9 mouse cellular contexts compared by ENCODE assay signal in the genomic region with DNA sequence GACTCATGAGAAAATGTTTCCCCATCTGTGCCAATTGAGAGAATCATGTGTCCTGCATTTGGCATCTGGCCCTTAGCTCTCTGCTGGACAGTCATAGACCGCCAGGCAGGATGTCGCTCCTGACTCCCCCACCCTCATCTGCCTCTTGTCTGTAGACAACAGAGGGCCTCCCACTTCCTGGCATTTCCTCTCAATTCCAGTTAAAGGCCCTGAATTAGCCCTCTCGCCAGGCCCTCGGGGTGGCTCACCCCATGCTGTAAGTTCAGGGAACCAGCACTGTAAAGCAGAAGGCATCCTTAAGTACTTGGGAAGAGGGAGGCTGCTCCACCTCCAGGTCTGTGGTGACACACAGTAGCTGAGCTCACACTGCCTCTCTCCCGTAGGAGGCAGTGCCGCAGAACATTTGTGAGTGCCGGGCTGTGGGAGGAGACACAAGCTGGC. TPM values are rescaled to one million over a fixed set of nuclear protein-coding genes. Genes with fewer than 3 reads are reported as not detected.
DNase-seq lines count a peak whose midpoint lies in the region; ATAC-seq and TF ChIP-seq lines count a peak whose summit lies in the region.
"Had no signal": no experiment of that assay in that cellular context is flagged by ENCODE, and none has a peak within 500 bp of the region (broad histone marks: within the 10 kb centered on the region; RNA-seq: fewer than 3 reads in every experiment).

No protein-coding gene starts in this region.

- H3K27ac ChIP-seq in embryonic fibroblast, embryonic 13.5 days (ENCODE audit: insufficient read depth, low read length), result peak overlapping the region; percentile 5; the same call in 1 of the 2 replicates
- H3K27ac ChIP-seq: embryonic facial prominence, embryonic 12.5 days had no signal

- TF ChIP-seq POLR2A in embryonic fibroblast, embryonic 13.5 days (IDR thresholded peaks at IDR 0.05; ENCODE audit: low read depth, low read length), result no peak

- H3K4me1 ChIP-seq in embryonic fibroblast, embryonic 13.5 days (ENCODE audit: control insufficient read depth, insufficient read depth, low read length), result 0 out of 2 replicates have a peak, but pooled peaks cover 6% of the 10 kb centered on the region

- DNase-seq in 416B (ENCODE audit: low read depth), result peak; percentile 83
- peak; percentile 78 for DNase-seq in Muller cell, postnatal 12 days (ENCODE audit: inconsistent ontology term)
- peak; percentile 62 to 64 for DNase-seq in heart, postnatal 36 days
- DNase-seq in layer of hippocampus, postnatal 10 days (ENCODE audit: low spot score in 2 of 2), result peak; percentile 13 to 27
- DNase-seq in lung, postnatal 10 days, result peak; percentile 94
- DNase-seq in cerebellum, adult 11-12 months, result no peak

- intact Hi-C loops in heart, postnatal 36 days (cut with DNase I), result no loop called here

- ATAC-seq in granulocyte monocyte progenitor cell, adult 5-6 weeks (replicated peaks; ENCODE audit: poor library complexity, severe bottlenecking), result no peak

- no peak overlapping the region for H3K4me3 ChIP-seq in embryonic fibroblast, embryonic 13.5 days (ENCODE audit: insufficient read depth, low read length)
- H3K4me3 ChIP-seq: embryonic facial prominence, embryonic 12.5 days had no signal

- peak; percentile 30; the same call in 1 of the 2 replicates for TF ChIP-seq CTCF in embryonic fibroblast, embryonic 13.5 days (IDR thresholded peaks at IDR 0.05; ENCODE audit: borderline replicate concordance, insufficient read depth, low read length)

RNA-seq across cellular contexts. Expression of a gene that starts 3.8 kb away (rescaled TPM):
- polyA plus RNA-seq in embryonic fibroblast, embryonic 13.5 days (2011; ENCODE audit: insufficient read length, low read depth, missing spikeins), result not detected in 2 replicates
- under 1 TPM in 1 of 2 experiments, not detected in 1; 0.08 TPM for total RNA-seq in heart, postnatal 36 days (2021)
- under 1 TPM; 0.38 to 0.59 TPM for total RNA-seq in layer of hippocampus, postnatal 10 days (2021)
- not detected in 2 replicates for total RNA-seq in granulocyte monocyte progenitor cell, adult 5-6 weeks (2014; fragmentation: Nextera tagmentation)
- total RNA-seq in granulocyte monocyte progenitor cell, adult 5-6 weeks (2017), result not detected in 2 replicates
- polyA plus RNA-seq: embryonic facial prominence, embryonic 12.5 days had no signal

RNA-seq across cellular contexts. Expression of a gene that starts 6.9 kb away (rescaled TPM):
- 46.9 and 61.0 TPM in 2 replicates for polyA plus RNA-seq in embryonic fibroblast, embryonic 13.5 days (2011; ENCODE audit: insufficient read length, low read depth, missing spikeins)
- total RNA-seq in heart, postnatal 36 days (2021), result 10 to 100 TPM; 11.8 to 12.0 TPM
- 10 to 100 TPM; 27.3 to 29.9 TPM for total RNA-seq in layer of hippocampus, postnatal 10 days (2021)
- 68.6 and 120 TPM in 2 replicates for total RNA-seq in granulocyte monocyte progenitor cell, adult 5-6 weeks (2014; fragmentation: Nextera tagmentation)
- total RNA-seq in granulocyte monocyte progenitor cell, adult 5-6 weeks (2017), result 127 and 204 TPM in 2 replicates
